Mouse (Mus musculus) ovary, postnatal 10 days (tissue): ENCODE results near the gene Serinc2.
A peak's percentile ranks its signal among the peaks of the same experiment; 100 is the strongest.
"Not testable (repeated sequence)": the region's sequence is repeated elsewhere in the genome, so short reads cannot be mapped to it uniquely, and the experiment has no call there.

Source experiments
- DNase-seq: peaks from one replicate; pipeline ENCODE4 v3.0.0; 2022; ENCODE audit warnings: low spot score

The Serinc2 gene

GRCm38 (mm10) chr4:130260406-130260805, 18.6 kb downstream of the Serinc2 start:
- no peak for DNase-seq

- no peak for DNase-seq
Measured at GRCm38 (mm10) chr4:130252441-130253157, 26.4 kb downstream of the Serinc2 start.

GRCm38 (mm10) chr4:130251763-130252162, 27.2 kb downstream of the Serinc2 start:
- DNase-seq: no peak

GRCm38 (mm10) chr4:130251172-130251705, 27.8 kb downstream of the Serinc2 start:
- DNase-seq: no peak

- no peak for DNase-seq
Measured at GRCm38 (mm10) chr4:130248636-130249035, 30.4 kb downstream of the Serinc2 start.

GRCm38 (mm10) chr4:130246132-130246531, 32.9 kb downstream of the Serinc2 start:
- DNase-seq: peak; percentile 29

GRCm38 (mm10) chr4:130244749-130245148, 34.3 kb downstream of the Serinc2 start:
- no peak for DNase-seq

- DNase-seq: not testable (repeated sequence)
Measured at GRCm38 (mm10) chr4:130243621-130244020, 35.4 kb downstream of the Serinc2 start.

GRCm38 (mm10) chr4:130242956-130243355, 36.0 kb downstream of the Serinc2 start:
- no peak for DNase-seq

GRCm38 (mm10) chr4:130240695-130241094, 38.3 kb downstream of the Serinc2 start:
- no peak for DNase-seq

GRCm38 (mm10) chr4:130237607-130238006, 41.4 kb downstream of the Serinc2 start:
- no peak for DNase-seq

- no peak for DNase-seq
Measured at GRCm38 (mm10) chr4:130236361-130236760, 42.6 kb downstream of the Serinc2 start.

- DNase-seq: no peak
Measured at GRCm38 (mm10) chr4:130224071-130224470, 54.9 kb downstream of the Serinc2 start.

GRCm38 (mm10) chr4:130222179-130222578, 56.8 kb downstream of the Serinc2 start, which contains the start of gene Gm853:
Gene Gm853, minus strand, starts transcription at chr4:130222401.
- DNase-seq: no peak

- DNase-seq: no peak
Measured at GRCm38 (mm10) chr4:130220176-130220575, 58.8 kb downstream of the Serinc2 start.

GRCm38 (mm10) chr4:130215392-130215791, 63.6 kb downstream of the Serinc2 start:
- DNase-seq: no peak

- DNase-seq: no peak
Measured at GRCm38 (mm10) chr4:130213857-130214256, 65.1 kb downstream of the Serinc2 start.

- no peak for DNase-seq
Measured at GRCm38 (mm10) chr4:130213197-130213596, 65.8 kb downstream of the Serinc2 start.

GRCm38 (mm10) chr4:130212421-130212820, 66.6 kb downstream of the Serinc2 start:
- no peak for DNase-seq

- no peak for DNase-seq
Measured at GRCm38 (mm10) chr4:130211870-130212269, 67.1 kb downstream of the Serinc2 start.
